Mouse (Mus musculus): ENCODE measurements around the gene Elavl3. TPM values are rescaled to one million over a fixed set of nuclear protein-coding genes. Genes with fewer than 3 reads are reported as not detected.

Gene Elavl3
- polyA plus RNA-seq, 1 experiment from 2014 or later = not detected

GRCm38 (mm10) chr9:22064341-22064740 lies 12.5 kb upstream of the Elavl3 start:
- peaks cover 42% of the 10 kb centered on the region for H3K36me3 ChIP-seq (replicated peaks; ENCODE audit: insufficient read depth, low read length)
- H3K9me3 ChIP-seq (ENCODE audit: low read length) = no peaks in the 10 kb centered on the region
- no peaks in the 10 kb centered on the region for H3K4me1 ChIP-seq (ENCODE audit: insufficient read depth)
- TF ChIP-seq EP300 (IDR thresholded peaks at IDR 0.05; ENCODE audit: low read depth) (no peak), CTCF (IDR thresholded peaks at IDR 0.05; ENCODE audit: low read depth) (no peak)
- no peak overlapping the region for H3K9ac ChIP-seq (replicated peaks)
- no peak overlapping the region for H3K4me2 ChIP-seq (ENCODE audit: low read depth, low read length)
- ATAC-seq (no peak), DNase-seq (no peak)
- no peaks in the 10 kb centered on the region for H3K27me3 ChIP-seq (ENCODE audit: insufficient read depth, low read length)
- 82% methylated on average over 3 of the region's 3 CpGs for WGBS (ENCODE audit: insufficient replicate concordance)
- H3K27ac ChIP-seq (ENCODE audit: low read depth) = no peak overlapping the region
- H3K4me3 ChIP-seq (ENCODE audit: low read depth, low read length) = no peak overlapping the region

GRCm38 (mm10) chr9:22061339-22061738 lies 9.5 kb upstream of the Elavl3 start:
- Histone ChIP-seq H3K9ac (replicated peaks) (no peak overlapping the region), H3K27me3 (ENCODE audit: insufficient read depth, low read length) (no peaks in the 10 kb centered on the region), H3K9me3 (ENCODE audit: low read length) (no peaks in the 10 kb centered on the region), H3K4me2 (ENCODE audit: low read depth, low read length) (no peak overlapping the region), H3K4me1 (ENCODE audit: insufficient read depth) (no peaks in the 10 kb centered on the region), H3K36me3 (replicated peaks; ENCODE audit: insufficient read depth, low read length) (peaks cover 54% of the 10 kb centered on the region), H3K27ac (ENCODE audit: low read depth) (no peak overlapping the region), H3K4me3 (ENCODE audit: low read depth, low read length) (no peak overlapping the region)
- DNase-seq = no peak
- TF ChIP-seq CTCF (IDR thresholded peaks at IDR 0.05; ENCODE audit: low read depth) (no peak), EP300 (IDR thresholded peaks at IDR 0.05; ENCODE audit: low read depth) (no peak)
- ATAC-seq = no peak
- WGBS (ENCODE audit: insufficient replicate concordance) = 81% methylated on average over 2 of the region's 2 CpGs

GRCm38 (mm10) chr9:22058011-22058424 lies 6.2 kb upstream of the Elavl3 start:
- no peak overlapping the region for H3K27ac ChIP-seq (ENCODE audit: low read depth)
- no peak for DNase-seq

GRCm38 (mm10) chr9:22057031-22057517 lies 5.3 kb upstream of the Elavl3 start:
- ATAC-seq (no peak), DNase-seq (no peak)
- H3K9ac ChIP-seq (replicated peaks) = no peak overlapping the region
- H3K27ac ChIP-seq (ENCODE audit: low read depth) = no peak overlapping the region
- H3K4me2 ChIP-seq (ENCODE audit: low read depth, low read length) = no peak overlapping the region
- no peak for TF ChIP-seq CTCF (IDR thresholded peaks at IDR 0.05; ENCODE audit: low read depth)
- WGBS (ENCODE audit: insufficient replicate concordance) = 89% methylated on average over 9 of the region's 9 CpGs
- peaks cover 28% of the 10 kb centered on the region for H3K36me3 ChIP-seq (replicated peaks; ENCODE audit: insufficient read depth, low read length)
- H3K4me1 ChIP-seq (ENCODE audit: insufficient read depth) = peaks cover 11% of the 10 kb centered on the region
- no peak overlapping the region for H3K4me3 ChIP-seq (ENCODE audit: low read depth, low read length)
- H3K27me3 ChIP-seq (ENCODE audit: insufficient read depth, low read length) = peaks cover 30% of the 10 kb centered on the region
- no peaks in the 10 kb centered on the region for H3K9me3 ChIP-seq (ENCODE audit: low read length)

More at GRCm38 (mm10) chr9:22058011-22058424, 6.2 kb upstream of the Elavl3 start:
- 80% methylated on average over 9 of the region's 9 CpGs for WGBS (ENCODE audit: insufficient replicate concordance)
- Histone ChIP-seq H3K4me1 (ENCODE audit: insufficient read depth) (peaks cover 11% of the 10 kb centered on the region), H3K4me3 (ENCODE audit: low read depth, low read length) (no peak overlapping the region), H3K36me3 (replicated peaks; ENCODE audit: insufficient read depth, low read length) (peaks cover 31% of the 10 kb centered on the region), H3K9ac (replicated peaks) (no peak overlapping the region), H3K9me3 (ENCODE audit: low read length) (no peaks in the 10 kb centered on the region), H3K4me2 (ENCODE audit: low read depth, low read length) (no peak overlapping the region), H3K27me3 (ENCODE audit: insufficient read depth, low read length) (peaks cover 21% of the 10 kb centered on the region)
- ATAC-seq = no peak
- TF ChIP-seq CTCF (IDR thresholded peaks at IDR 0.05; ENCODE audit: low read depth) (no peak), EP300 (IDR thresholded peaks at IDR 0.05; ENCODE audit: low read depth) (no peak)

- Histone ChIP-seq H3K9me3 (ENCODE audit: low read length) (no peaks in the 10 kb centered on the region), H3K36me3 (replicated peaks; ENCODE audit: insufficient read depth, low read length) (peaks cover 24% of the 10 kb centered on the region), H3K4me1 (ENCODE audit: insufficient read depth) (peaks cover 17% of the 10 kb centered on the region), H3K27me3 (ENCODE audit: insufficient read depth, low read length) (peaks cover 37% of the 10 kb centered on the region), H3K4me3 (ENCODE audit: low read depth, low read length) (no peak overlapping the region), H3K4me2 (ENCODE audit: low read depth, low read length) (no peak overlapping the region), H3K27ac (ENCODE audit: low read depth) (no peak overlapping the region), H3K9ac (replicated peaks) (no peak overlapping the region)
- TF ChIP-seq EP300 (IDR thresholded peaks at IDR 0.05; ENCODE audit: low read depth) = no peak
- no peak for TF ChIP-seq CTCF (IDR thresholded peaks at IDR 0.05; ENCODE audit: low read depth)
- DNase-seq (no peak), ATAC-seq (no peak)
- 63% methylated on average over 9 of the region's 9 CpGs for WGBS (ENCODE audit: insufficient replicate concordance)
Observed at GRCm38 (mm10) chr9:22056303-22056910, 4.6 kb upstream of the Elavl3 start.

- 36% methylated on average over 28 of the region's 29 CpGs for WGBS (ENCODE audit: insufficient replicate concordance)
Observed at GRCm38 (mm10) chr9:22055713-22056112, 3.9 kb upstream of the Elavl3 start.

More at GRCm38 (mm10) chr9:22055713-22056112, 3.9 kb upstream of the Elavl3 start:
- DNase-seq = no peak
- H3K4me2 ChIP-seq (ENCODE audit: low read depth, low read length) = no peak overlapping the region
- H3K27me3 ChIP-seq (ENCODE audit: insufficient read depth, low read length) = peaks cover 44% of the 10 kb centered on the region
- no peak overlapping the region for H3K4me3 ChIP-seq (ENCODE audit: low read depth, low read length)
- no peak overlapping the region for H3K9ac ChIP-seq (replicated peaks)
- H3K9me3 ChIP-seq (ENCODE audit: low read length) = no peaks in the 10 kb centered on the region
- TF ChIP-seq EP300 (IDR thresholded peaks at IDR 0.05; ENCODE audit: low read depth) (no peak), CTCF (IDR thresholded peaks at IDR 0.05; ENCODE audit: low read depth) (no peak)
- ATAC-seq = no peak
- H3K27ac ChIP-seq (ENCODE audit: low read depth) = no peak overlapping the region
- H3K4me1 ChIP-seq (ENCODE audit: insufficient read depth) = peaks cover 22% of the 10 kb centered on the region
- peaks cover 21% of the 10 kb centered on the region for H3K36me3 ChIP-seq (replicated peaks; ENCODE audit: insufficient read depth, low read length)

Measured in liver, postnatal 0 days (tissue).